Mouse (Mus musculus) spleen, adult 2 months (tissue): ENCODE results near the gene Cbln3.

ENCODE experiments used
- CTCF ChIP-seq: fragments of 200-500 bp; IDR thresholded peaks from 2 replicates; pipeline ENCODE4 v1.5.1; 2011; ENCODE audit warnings: mild to moderate bottlenecking, inconsistent platforms; ENCODE audit not compliant: insufficient read depth, insufficient read length, insufficient replicate concordance; ENCODE audit errors: extremely low read depth
- POLR2A ChIP-seq: fragments of 200-500 bp; IDR thresholded peaks from 2 replicates; pipeline ENCODE4 v1.6.1; 2011; ENCODE audit warnings: low read depth, low read length, inconsistent platforms

GRCm38 (mm10) chr14:55842794-55843193 is 41.4 kb downstream of the Cbln3 start:
- no peak for TF ChIP-seq POLR2A
- no peak for TF ChIP-seq CTCF
